Mouse (Mus musculus): ENCODE results near the gene Zfhx3.
"Not testable (repeated sequence)": the region's sequence is repeated elsewhere in the genome, so short reads cannot be mapped to it uniquely, and the experiment has no call there.

Zfhx3 gene

DNA sequence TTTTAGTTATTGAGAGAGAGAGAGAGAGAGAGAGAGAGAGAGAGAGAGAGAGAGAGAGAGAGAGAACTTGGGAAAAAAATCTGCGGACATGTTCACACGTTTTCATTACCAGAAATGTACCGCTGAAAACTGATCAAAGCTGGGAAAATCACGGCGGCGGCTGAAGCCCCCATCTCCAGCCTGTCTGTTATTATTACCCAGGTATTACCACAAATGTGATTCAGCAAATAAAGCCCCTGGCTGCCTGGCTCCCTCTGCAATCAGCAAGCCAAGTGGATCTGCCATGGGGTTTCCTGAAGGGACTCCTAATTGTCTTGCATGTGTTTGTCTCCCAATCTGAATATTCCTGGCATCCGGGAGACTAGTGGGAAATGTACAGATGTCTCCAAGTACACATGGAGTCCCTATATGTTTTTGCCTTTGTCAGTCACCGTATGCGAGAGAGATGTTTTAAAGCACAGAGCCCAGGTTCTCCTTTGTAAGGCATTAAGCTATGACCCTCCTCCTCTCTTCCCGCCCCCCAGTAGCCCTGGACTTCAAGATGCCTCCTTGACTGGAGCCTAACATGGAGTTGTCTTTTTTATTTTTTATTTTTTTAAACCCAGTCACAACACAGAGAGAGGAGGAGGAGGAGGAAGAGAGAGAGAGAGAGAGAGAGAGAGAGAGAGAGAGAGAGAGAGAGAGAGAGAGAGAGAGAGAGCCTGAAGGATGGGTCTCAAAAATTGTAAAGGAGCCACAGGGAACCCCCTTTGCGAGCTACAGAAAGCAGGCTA lies at the start of gene Zfhx3:
Gene Zfhx3 (plus strand): TSS at position 723 of the 773 bp plus-strand sequence.
- no peak for DNase-seq

- DNase-seq = no peak
These were observed 23.5 kb upstream of the Zfhx3 start for GRCm38 (mm10) chr8:107918984-107919383.

DNA sequence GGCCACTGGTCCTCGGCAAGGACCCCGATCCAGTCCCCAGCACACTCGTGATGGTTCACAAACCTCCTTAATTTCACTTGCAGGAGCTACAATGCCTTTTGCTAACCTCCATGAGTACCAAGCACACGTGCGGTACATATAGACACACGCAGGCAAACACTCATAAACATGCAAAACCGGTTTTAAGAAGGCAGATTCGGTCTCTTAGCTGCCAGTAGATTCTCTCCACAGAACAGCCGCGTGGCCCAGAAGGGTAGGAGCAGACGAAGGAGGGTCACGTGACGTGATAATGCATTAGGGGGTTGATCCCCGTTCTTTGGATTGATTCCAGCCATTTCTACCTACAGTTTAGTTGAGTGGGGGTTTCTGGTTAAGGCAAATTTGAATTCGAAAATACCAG lies 16.3 kb upstream of the Zfhx3 start:
- DNase-seq = no peak

- DNase-seq = no peak
These were observed 5.7 kb upstream of the Zfhx3 start for GRCm38 (mm10) chr8:107936725-107937124.

DNA sequence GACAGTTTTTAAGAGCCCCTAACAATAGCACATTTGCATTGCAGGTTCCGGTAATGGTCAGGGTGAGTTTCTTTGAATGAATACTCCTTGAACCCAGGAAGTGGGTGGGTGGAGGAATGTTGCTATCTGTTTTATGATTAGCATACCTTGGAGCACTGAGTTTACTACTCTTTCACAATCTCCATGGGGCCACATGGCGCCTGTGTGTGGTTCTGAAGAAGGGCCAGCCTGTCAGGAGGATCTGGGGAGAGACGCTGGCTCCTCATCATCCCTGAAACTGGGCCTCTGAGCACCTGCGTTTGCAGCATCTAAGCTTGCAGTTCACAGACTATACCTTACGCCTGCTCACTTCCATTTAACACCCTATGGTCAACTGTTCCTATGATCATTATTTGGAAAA lies 4.2 kb upstream of the Zfhx3 start:
- not testable (repeated sequence) for DNase-seq

DNA sequence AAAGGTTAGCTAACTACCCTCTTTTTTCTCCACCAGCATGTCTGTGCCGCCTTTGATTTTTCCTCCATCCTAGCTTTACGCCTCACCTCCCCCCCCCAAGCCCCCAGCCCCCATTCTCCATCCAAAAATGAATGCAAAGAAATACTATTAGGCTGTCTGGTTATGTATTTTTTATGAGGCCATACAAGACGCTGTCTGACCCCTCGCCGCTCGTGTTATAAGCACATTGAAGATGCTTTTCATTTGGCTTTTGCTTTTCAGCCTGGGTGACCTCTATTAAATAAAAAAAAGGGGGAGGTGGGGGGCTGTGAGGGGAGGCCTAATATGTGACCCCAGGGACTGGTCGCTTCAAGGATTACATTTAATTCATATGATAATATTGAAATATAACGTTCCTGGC lies 2.3 kb upstream of the Zfhx3 start:
- DNase-seq = no peak

- DNase-seq = no peak
These were observed 487 bp downstream of the Zfhx3 start for GRCm38 (mm10) chr8:107942752-107943510.

DNA sequence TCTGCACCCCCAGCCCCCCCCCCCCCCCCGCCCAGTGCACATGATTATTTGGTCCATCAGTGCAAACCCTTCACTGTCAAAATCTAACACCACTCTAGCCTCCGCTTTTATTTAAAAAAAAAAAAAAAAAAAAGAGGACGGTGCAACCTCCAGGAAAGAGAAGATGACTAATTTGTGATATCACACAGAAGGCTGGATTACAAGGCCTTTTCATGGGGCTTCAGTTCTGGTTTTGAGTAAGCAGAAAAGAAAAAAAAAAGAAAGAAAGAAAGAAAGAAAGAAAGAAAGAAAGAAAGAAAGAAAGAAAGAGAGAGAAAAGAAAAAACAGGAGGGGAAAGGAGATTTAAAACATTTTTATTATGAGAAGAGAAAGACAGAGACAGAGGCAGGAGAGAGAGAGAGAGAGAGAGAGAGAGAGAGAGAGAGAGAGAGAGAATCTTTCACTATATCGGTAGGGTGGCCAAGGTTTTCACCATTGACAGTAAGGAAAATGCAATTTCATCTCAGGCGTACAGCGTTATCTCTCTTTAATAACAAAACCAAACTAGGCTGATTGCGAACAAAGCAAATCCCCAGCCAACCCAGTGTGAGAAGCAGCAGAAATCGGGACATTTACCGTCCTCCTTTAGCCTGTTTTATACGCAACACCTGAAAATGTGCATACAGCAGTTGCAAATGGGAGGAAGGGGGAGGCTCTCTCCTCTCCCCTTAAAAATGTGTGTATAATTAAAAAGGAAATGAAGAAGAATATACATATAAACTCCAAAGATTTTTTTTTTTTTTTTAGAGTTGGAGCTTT lies 1.3 kb downstream of the Zfhx3 start:
- DNase-seq = no peak

DNA sequence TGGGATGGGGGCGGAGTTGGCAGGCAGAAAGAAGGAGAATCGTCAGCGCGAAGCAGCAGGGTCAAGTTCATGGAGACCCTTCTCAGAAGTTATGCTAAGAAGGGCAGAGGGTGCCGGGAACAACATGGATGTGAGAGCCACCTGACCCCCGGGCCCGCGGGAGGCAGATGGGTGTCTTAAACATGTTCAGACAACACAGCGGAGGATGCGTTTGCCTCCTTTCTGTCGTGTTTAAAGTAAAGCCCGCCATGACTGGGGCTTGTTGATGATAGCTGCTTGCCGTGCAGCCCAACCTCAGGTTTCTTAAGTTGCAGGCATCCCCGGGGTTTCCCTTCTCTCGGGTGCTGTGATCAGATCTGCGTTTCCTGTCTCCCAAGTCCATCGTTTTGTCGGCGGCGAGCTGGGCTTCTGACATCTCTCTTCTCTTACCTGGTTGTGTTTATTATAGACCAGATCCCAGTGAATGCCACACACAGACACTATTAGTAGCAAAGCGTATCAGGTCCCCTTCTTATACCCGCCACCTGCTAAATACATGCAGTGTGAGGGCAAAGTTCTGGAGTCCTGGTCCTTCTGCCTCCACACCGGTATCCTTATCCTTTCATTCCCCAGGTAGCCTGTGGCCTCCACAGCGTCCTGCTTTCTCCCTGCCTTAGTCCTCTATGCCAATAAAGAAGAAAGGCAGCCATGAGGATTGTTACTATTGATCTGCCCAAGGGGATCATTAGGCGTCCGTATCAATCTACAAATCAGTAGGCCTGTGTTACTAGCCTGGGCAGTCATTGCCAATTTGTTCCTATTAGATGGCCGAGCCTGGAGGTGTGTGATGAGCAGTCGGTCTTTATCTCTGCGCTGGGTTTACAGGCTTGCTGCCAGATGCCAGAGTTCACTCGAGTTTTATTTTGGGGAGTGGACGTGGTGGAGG lies 2.5 kb downstream of the Zfhx3 start:
- no peak for DNase-seq

DNA sequence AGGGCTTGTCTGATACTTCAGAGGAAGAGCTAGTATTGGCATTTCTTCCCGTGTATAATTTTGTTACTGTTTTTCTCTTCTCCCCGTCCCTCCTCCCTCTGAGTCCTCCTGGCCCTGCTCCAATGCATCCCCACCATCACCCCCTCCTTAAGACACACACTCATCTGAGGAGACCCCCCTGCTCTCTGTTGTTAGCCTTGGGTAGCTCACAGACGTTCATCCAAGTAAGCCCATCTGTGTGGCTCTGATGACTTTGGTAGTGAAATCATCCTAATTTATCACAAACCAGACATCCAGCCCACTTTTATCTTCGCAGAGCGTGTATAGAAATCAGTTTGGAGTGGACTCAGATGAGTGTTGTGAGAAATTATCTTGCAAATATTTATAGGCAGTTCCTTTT lies 4.4 kb downstream of the Zfhx3 start:
- DNase-seq = no peak

DNA sequence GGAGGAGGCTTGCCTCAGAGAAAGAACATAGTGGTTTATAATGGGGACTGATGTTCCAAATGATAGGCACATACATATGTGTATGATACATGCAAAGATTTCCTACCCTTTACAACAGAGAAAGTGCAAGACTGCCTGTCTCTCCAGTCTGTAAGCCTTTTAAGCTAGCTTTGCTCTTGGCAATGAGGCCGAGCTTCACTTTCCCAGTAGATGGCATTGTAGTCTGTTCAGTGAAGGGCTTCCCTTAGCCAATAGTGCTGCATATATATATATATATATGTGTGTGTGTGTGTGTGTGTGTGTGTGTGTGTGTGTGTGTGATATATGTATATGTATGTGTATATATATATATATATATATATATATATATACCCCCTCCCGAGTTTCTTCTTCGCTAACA lies 13.4 kb downstream of the Zfhx3 start:
- DNase-seq = no peak

DNA sequence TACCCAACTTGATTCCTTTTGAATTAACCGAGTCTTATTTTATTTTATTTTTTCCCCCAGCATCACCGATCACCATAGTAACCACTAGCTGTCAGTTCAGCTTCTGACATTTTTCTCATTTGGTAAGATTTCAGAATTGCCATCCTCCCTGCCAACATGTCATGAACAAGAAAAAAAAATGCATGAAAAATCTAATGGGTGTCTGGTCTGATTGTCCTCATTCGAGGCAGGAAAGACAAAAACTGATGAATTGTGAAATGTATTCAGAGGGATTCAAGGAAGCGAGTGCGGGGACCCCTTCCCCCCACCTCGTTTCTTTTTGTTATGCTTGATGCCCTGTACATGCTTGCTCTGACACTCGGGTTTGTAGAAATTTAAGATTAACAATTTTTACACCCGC lies 15.1 kb downstream of the Zfhx3 start:
- DNase-seq = no peak

GRCm38 (mm10) chr8:107960466-107960865 lies 18.0 kb downstream of the Zfhx3 start:
- DNase-seq = no peak

DNA sequence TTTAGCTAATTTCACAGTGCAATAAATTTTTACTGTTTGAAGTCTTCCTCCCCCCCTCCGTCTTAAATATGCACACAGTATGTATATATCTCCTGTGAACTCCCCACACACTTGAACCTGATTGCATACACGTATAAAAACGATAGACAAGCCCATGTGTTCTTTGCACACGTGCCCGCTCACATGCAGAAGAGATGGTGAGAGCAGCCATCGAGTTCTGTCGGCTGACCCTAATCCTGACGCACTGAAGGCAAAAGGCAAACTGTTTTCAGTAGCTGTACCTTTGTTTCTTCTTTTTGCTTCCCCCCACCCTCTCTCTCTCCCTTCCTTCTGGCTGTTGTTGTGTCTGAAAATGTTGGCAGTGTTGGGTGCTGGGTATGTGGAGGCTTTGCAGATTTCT lies 18.4 kb downstream of the Zfhx3 start:
- no peak for DNase-seq

DNA sequence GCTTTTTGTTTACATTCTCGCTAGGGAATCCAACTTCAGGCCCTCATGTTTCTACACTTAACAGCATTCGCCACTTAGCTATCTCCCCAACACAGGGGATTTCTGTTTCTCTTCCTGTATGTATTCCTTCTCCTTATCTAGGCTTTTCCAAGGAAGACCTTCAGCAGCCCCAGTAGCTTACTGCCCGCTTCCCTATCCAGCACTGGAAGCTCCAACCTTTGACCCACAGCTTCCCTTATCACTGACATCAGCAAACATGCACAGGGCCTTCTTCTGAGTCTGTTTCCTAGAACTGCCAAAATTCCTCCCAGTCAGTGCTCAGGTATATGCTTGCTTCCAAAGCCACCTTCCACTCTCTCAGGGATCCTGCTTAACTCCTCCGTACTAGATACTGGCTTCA lies 29.8 kb downstream of the Zfhx3 start:
- no peak for DNase-seq

GRCm38 (mm10) chr8:107974451-107974850 lies 32.0 kb downstream of the Zfhx3 start:
- no peak for DNase-seq

DNA sequence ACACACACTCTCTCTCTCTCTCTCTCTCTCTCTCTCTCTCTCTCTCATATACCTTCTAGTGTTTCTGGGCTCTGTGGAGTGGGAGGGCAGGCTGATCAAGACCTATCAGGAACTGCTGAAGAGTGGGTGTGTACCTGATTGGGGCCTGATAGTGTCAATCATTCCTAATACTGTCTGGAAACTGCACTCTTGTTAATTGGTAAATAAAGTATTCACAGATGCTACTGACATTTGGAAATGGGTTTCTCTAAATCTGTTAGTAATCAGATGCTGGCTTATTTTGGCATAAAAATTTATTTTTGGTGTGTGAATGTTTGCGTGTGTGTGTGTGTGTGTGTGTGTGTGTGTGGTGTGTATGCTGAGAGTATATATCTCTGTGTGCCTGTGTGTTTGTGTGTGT lies 35.8 kb downstream of the Zfhx3 start:
- DNase-seq = no peak

GRCm38 (mm10) chr8:107980618-107981017 lies 38.2 kb downstream of the Zfhx3 start:
- DNase-seq = no peak

DNA sequence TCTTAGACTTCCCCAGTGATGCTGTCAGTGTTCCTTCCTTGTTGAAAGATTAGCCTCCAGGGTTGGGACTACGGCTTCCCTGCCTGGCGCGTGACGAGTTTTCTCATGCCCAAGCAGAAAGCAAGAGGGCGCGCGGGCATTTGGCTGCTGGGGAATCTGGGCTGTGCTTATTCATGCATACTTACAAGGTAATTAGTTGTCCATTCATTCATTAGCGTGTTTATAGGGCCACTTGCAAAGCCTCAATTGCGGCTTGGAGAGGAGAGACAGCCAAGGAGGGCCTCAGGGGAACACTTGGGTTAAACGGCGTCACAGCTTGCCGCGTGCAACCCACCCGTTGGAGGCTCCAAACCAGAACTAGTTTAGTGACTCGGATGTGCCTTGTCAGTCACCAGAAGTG lies 44.2 kb downstream of the Zfhx3 start:
- DNase-seq = no peak

- no peak for DNase-seq
These were observed 56.4 kb downstream of the Zfhx3 start for GRCm38 (mm10) chr8:107998874-107999273.

- DNase-seq = no peak
These were observed 69.1 kb downstream of the Zfhx3 start for GRCm38 (mm10) chr8:108011516-108011915.

GRCm38 (mm10) chr8:108017727-108018126 lies 75.3 kb downstream of the Zfhx3 start:
- no peak for DNase-seq

All from thymus, postnatal 36 days (tissue).